Mouse (Mus musculus) right cerebral cortex, postnatal 14 days (tissue): ENCODE results near the gene Areg.

ENCODE experiments used
- DNase-seq: peaks from one replicate; pipeline ENCODE4 v3.0.0; 2022

The Areg gene

DNA sequence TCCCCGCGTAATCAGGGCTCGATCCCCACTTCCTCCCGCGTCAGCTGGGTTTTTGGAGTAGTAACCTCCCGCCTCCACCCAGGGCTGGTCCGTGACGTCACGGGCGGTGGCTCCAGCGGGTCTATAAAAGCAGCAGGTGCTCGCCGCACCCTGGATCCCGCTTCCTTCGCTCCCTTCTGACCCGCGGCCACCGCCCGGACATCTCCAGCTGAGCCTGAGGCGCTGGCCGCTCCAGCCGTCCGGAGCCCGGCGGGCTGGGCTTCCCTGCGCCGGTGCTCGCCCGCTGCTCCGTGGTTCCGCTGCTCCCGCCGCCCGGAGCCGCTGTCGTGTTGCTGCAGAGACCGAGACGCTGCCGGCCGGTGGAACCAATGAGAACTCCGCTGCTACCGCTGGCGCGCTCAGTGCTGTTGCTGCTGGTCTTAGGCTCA, at the start of gene Areg:
TSS of gene Areg (plus strand) at position 154 of the 428 bp plus-strand sequence.
- DNase-seq, result peak; percentile 57

DNA sequence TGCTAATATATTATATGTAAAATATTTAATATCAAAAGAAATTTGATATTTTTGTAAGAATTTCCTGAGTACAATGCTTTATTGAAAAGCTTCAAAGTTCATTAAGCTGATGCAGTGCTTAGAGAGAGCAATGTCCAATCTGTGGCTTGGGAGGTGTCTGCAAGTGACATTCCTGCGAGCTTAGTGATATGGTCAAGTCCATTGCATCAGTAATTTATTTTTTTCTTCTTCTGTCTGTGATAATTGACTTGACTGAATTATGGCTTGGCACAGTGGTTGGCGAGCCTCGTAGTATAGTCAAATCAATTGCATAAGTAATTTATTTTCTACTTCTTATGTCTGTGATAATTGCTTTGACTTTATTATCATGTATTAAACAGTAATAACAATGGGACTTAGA, 49.1 kb upstream of the Areg start:
- DNase-seq, result no peak

DNA sequence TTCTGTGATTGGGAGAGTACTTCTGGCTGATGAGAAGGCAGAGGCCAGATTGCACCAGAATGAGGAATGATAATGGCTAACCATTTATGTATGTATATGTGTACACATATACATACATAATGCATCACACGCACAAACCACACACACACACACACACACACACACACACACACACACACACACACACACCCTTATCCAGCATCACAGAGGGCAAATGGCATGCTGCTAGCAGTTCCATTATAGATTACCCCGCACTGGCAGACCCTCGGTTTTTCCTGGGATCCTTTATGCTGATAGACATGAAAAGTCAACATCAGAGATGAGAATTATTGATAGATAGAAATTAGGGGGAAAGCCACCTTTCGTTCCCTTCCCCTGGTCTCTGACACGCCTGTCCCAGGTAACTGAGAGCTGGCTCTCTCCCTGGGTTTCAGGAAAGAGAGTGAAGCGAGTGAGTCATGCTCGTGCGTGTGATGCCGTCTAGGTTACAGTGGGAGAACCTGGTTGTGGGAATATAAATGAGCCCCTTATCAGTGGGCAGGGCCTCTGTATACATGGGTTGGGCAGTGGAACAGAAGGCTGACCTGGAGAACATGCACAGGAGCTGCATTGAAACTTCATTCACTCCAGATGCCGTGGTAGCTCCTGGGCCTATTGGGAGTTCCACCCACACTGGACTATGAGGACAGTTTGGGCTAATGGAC, 41.3 kb upstream of the Areg start:
- DNase-seq, result no peak

DNA sequence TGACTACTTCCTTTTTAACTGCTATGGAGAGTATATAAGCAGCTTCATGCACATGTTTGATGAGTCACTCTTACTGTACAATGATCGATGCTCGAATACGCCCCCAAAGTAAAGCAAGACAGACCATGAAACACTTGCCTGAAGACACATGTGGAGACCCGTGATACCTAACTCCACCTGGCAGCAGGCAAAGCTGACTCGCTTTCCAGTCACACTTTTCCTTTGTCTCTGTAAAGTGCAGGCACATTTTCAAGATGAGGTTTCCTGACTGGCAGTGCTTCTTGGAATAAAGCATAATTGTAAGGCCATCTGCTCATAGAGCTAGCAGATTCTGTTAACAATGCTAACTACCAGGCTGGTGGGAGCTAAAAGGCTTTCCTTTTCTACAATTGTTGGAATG, 37.7 kb upstream of the Areg start:
- no peak for DNase-seq

DNA sequence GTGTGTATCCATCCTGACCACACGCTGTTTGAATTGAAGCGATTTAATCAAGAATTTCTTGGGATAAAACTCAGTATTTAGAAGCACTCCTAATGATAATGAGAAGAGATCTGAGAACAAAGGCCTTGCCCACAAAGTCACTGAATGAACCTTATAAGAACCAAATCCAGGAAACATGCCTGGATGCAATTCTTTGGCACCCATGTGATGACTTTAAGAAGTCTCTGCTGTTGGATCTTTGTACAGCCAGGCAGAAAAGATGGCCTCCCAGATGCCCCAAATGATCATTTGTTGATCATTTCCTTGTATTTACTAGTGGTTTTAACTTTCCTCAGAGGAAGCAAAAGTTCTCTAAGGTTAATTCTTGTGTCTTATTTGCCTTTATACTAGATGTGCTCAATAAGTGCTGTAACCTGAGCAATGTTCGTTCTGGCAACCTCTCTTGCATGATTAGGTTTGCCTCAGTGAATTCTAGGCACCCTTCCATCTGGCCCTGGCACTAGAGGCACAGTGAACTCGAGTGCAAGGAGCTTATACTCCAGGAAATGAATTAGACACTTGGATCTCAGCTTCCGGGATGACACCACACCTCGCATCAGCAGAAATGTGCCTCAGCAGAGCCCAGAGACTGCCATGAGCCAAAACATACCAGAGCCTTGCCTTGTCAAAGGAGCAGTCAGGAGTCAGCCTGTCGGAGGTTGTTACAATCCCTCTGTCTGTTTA, 35.3 kb upstream of the Areg start:
- DNase-seq, result no peak

DNA sequence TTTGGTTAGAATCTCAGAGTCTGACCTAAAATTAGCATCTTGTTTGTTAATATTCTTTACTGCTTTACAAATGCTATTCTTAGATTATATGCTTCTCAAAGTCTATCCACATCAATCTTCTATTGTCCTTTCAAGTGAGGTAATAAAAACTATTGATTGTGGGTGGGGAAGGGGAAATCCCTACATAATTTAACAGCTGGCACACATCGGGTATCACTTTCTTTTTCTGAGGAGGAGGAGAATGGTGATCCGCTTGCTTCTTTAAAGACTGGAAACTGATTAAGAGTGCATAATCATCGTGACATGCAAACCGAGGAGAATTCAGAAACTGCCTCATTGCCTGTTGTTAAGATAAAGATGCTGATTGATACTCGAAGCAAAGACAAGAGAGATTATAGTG, 33.2 kb upstream of the Areg start:
- DNase-seq, result no peak

DNA sequence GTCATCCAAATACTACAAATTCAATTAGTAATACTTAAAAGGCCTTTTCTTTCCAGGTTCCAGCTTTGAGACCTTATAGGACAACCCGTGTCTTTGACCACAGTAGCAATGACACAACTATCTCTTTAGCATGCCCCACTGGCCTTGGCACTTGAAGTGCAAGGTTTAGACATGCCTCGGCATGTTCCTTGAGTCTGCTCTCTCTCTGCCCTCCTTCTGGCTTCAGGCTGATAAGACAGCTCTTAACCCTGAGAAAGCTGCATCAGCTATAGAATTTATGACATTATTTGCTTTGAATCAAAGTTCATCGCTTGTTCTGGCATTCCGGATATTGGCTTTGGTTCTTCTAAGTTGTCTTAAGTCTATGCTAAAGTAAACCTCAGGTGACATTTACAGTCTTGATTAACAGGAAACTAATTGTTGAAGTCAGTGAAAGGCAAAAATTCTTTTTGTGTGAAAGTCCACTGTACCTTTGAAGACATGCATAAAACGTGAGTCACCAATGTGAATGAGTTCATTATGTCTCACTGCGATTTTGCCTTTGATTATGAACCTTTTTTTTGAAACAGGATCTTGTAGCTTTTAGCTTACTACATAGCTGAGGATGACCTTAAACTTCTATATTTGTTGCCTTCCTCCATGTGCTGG, 29.3 kb upstream of the Areg start:
- DNase-seq, result no peak

DNA sequence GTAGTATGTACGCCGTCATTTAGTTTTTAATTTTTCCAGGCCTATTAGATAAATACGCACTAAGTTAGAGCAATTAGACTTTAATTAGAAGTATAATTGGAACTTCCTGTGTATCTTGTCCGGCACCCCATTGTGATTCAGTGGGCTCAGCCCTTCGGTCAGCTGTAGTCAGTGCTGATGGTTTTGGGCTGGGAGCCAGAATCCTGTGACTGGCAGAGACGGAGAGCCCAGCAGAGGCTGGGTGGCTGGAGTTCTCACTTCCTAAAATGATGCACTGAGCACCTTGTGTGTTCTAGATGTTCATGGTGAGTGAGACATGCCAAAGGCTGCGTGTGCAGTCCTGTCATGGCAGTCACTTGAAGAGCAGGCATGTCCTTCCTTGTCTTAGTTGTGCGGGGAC, 28.4 kb upstream of the Areg start:
- no peak for DNase-seq

DNA sequence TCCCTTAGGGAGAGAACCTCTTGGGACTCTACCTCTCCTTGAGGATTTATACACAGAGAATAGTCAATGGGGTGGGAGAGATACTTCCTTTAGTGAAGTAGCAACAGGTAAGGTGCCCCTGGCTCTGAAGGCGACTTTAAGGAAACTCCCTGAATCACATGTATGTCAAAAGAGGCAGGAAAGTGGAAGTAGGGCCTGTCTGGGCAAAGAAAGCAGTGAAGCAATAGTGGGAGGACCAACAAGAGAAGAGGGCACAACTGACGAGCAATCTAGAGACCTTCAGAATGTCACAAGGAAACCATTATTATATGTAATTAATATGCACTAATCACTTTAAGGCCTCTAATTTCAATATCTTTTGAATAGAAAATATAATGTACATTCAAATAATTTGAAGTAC, 25.4 kb upstream of the Areg start:
- DNase-seq, result no peak

DNA sequence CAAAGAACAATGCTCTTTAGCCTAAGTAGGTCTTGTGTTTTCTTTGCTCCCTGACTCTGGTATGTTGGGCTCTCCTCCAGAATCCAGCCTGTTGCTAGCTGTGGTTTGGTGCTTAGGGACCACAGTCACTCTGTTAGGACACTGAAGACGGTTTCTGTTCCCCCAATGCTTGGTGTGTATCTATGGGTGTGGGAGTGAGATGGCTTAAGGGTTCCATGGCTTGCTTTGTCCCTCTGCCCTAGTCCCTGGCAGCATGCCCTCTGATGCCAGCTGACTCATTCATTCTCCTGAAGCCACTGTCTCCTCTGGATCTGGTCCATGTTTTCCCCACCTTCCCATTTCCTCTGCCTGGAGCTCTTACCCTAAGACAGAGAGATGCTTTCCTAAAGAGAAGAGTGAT, 24.8 kb upstream of the Areg start:
- no peak for DNase-seq

DNA sequence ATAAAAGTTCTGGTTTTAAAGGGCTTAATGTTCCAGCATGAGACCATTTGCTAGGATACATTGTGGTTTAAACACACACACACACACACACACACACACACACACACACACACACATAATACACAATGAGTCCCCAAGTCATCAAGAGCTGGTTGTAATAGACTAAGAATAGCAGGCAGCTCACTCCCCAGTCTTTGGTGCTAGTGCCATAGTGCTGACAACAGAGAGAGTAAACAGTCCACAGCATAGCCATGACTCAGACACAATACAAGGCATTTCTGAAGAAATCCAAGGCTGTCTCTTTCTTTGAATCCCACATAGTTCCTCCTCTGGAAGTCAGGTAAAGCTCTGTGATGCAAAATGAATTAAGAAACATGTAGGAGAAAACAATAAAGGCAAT, 20.8 kb upstream of the Areg start:
- DNase-seq, result no peak

DNA sequence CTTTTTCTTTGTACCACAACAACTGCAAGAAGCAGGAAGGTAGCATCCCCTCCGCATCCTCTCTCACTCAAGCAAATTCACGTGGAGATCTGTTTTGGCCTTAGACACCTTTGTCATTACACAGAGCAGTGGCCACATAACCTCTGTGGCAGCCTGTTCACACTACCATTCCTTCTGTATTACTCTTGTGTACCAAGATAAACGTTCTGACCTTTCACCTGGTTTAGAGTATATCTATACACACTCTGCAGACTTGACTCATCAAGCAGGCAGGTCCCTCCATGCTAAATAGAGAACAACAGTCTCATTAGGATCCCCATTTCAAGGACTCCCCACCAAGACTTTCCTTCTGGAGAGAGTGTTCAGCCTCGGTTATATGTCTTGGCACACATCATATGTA, 16.0 kb upstream of the Areg start:
- no peak for DNase-seq

DNA sequence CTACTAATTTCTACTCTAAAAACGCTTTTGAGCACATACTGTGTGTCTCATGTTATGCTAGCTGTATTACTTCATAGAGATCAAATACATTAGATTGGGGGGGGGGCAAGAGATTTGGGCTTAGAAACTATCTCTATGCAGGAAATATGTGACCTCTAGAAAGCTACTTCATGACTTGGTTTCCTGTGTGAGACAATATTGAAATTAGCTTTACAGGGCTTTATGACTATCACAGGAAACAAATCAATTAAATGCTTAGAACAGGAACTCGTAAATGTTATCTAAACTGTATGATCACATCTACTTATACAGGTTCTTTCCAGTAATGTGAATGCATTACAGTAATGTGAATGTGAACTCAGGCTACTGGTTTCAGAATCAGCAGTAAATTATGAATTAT, 15.3 kb upstream of the Areg start:
- no peak for DNase-seq

DNA sequence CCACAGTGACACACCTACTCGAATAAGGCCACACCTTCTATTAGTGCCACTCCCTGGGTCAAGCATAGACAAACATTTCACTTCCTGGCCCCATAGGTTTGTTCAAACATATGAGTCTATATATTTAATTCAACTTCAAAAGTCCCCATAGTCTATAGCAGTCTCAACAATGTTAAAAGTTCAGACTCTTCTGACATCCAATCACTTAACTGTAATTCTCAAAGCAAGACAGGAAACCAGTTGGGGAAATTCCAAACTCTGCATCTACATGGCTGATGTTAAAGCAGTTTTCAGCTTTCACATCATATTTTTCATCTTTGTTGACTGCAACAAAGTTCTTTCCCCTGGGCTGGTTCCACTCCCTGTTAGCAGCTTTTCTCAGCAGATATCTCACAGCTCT, 12.8 kb upstream of the Areg start:
- no peak for DNase-seq

DNA sequence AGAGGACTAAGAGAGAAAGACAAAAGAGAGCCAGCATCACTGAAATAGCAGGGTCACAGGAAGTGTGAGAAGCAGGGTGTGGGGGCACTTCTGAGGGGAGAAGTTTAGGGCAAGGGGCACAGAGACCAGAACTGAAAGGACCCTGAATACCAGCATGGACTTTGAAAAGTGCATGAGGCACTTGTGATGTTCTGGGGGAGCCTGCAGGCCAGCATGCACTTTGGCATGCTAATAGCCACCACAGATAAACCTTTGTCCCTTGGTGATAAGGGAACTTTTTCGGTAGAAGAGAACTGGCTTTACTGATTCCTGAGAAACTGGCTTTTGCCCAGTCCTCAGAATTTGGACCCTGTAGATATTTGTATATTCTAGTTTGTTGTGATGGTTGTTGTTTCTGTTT, 4.4 kb upstream of the Areg start:
- DNase-seq, result no peak

DNA sequence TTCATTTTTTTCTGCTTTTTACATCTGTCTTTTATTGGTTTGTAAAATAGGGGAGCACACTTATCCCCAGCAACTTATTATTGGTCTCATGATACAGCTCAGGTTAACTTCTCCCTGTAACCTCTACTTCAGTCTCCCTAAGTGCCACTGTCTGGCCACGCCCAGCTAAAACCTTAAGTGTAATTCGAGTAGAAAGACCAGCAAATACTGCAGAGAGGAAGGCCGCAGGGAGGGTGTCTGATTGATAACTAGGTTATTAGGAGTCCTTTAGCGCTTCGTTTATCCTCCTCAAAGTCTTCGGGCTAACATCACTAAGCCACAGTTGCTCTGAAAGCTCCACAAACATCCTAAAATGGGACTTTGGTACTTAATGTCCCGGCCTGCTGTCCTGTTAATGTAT, 429 bp upstream of the Areg start:
- no peak for DNase-seq

DNA sequence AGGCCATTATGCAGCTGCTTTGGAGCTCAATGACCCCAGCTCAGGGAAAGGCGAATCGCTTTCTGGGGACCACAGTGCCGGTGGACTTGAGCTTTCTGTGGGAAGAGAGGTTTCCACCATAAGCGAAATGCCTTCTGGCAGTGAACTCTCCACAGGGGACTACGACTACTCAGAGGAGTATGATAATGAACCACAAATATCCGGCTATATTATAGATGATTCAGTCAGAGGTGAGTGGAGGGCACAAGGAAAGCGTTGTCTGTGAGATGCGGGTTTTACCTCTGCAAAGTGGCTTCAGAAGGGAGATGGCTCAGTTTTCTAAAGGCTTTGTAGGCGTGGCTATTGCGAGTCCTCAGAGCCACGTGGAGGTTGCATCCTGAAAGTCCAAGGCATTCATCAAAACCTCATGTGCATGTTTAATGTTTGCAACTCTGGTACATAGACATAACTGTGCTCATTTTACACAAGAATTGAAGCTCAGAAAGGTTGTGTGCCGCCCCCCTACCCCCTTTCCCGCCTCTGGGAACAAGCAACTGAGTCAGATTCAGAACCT, 1.6 kb downstream of the Areg start:
- no peak for DNase-seq

DNA sequence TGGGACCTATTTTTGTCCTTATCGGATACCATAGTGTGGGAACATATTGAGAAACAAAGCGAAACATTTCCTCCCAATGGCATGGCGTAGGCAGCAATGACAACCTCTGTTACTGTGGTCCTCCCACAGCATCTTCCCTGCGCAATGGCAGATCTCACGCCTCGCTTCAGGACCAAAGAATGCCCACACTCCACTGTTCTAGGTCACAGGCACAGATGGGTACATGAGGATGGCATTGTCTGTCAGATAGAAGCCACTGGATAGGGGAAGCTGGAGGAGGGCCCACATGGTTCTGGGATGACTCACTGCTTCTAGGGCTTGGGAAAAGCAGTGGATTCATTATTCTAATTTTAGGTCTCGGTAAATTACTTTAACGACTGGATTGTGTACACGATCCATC, 5.6 kb downstream of the Areg start:
- no peak for DNase-seq

DNA sequence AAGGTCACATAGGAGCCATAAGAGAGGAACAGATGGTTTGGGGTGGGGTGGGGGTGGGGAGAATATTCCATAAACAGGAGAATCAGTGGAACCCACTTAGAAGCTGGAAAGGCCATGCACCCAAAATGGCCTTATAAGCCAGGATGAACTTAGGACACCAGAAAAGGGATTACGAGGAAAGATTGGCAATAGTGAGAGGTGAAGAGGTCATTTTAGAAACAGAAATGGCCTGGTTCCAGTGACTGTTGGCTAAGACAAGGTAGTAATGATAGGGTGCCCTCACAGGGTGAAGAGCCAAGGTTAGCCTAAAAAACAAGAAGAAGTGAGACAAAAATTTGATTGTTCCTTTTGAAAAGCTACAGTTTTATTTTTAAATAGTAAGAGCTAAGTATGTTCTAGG, 7.6 kb downstream of the Areg start:
- no peak for DNase-seq

DNA sequence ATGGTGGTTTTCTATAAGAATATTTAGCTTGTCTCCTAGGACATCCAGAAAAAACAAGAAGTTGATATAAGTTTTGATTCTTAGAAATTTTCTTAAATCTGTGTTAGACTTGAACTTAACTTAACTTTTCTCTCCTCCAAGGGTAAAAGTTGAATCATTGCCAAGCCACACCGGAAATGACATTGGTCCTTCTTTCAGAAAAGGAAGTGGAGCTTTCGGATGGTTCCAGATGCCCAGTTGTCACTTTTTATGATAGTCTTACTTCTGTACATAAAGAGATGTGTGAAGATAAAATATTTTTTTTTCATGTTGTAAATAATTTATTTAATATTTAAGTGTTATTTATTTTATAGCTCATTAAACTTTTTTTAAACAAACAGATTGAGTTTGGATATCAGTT, 8.7 kb downstream of the Areg start:
- DNase-seq, result no peak

DNA sequence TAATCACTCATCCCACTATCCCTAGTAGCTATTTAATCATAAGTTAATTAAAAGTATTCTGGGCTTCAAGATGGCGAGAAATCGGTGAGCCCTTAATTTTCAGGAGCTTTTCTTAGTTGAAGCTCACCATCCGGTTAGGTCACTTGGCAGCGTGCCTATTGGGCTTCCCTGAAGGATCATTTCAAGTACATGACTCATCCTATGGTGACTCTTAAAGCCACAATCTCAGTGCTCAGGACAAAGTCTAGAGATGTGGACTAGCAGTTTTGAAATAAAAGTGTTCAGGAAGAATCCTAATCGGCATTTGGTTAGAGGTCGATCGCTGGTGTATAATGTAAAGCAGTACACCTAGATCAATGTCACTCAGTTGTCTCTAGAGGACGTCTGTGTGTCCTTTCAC, 17.3 kb downstream of the Areg start:
- no peak for DNase-seq

DNA sequence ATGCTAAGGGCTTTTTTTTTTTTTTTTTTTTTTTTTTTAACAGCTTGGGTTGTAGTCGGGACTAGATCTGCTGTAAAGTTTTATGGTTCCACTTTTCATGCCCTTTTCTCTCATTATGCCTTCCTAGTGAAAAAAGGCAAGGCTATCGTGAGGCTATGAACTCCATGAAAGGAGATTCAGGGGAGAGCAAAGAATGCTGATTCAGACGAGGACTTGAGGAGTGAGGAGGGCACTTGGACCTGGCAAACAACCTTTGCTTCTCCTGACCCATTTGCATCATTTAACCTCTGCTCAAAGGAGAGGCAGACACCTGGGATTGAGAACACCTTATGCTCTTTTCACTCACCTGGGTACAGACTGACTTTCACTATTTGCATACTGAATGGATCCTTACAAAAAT, 17.8 kb downstream of the Areg start:
- DNase-seq, result no peak

DNA sequence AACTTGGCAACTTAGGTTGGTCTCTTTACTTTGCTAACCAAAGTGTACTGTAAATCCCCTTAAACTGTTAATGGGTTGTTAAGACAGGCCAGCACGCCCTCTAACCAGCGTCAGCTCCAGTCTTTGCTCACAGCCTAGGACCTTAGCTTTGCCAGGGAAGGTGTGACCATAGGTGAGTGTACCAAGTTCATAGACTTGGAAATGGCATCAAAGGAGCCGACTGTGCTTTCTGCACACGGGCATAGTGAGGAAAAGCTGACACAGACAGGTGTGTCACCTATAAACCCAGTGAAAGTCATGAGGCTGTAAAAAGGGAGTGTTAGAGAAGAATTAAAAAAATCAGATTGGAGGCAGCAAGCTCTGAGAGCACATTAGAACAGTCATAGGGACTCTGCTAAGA, 23.4 kb downstream of the Areg start:
- DNase-seq, result no peak

DNA sequence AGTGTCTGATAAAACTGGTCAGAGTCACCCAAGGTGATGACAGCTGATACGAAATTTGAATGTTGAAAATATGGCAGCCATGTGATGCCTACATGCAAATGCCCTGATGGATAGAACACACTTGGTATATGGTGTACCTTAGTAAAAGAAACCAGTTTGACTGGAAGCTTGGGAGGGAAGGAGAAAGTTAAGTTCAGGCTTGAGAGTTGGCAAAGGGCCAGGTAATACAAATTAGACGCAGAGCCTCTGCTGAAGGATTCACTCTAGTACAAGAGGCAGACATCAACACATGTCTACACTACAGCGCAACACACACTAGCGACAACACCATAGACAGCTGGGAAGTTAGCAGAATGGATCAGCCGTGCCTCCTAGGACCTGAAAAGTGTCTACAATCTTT, 27.2 kb downstream of the Areg start:
- DNase-seq, result no peak
